Comparison of ENCODE assay signal across 19 mouse cellular contexts in the genomic region with DNA sequence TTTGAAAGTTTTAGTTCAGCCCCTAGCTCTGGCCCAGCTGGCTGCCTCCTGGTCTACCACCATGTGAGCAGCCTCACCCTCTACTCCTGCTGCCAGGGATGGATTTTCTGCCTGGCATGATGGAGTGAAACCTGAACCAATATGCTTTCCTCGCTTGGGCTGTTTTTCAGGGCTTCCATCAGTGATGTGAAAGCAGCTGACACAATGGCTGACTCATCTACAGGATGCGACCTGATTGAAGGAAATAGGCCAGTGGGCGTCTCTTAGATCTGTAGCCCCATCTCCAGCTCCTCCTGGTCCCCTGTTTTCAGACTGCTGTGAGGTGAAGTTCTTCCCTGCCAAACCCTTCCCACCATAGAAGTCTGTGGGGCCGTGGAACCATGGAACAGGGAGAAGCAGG. TPM values are rescaled to one million over a fixed set of nuclear protein-coding genes. Genes with fewer than 3 reads are reported as not detected.
DNase-seq lines count a peak whose midpoint lies in the region; TF ChIP-seq lines count a peak whose summit lies in the region.
"Had no signal": no experiment of that assay in that cellular context is flagged by ENCODE, and none has a peak within 500 bp of the region (broad histone marks: within the 10 kb centered on the region; RNA-seq: fewer than 3 reads in every experiment).

No protein-coding gene starts in this region.

- H3K27ac ChIP-seq in gastrocnemius, adult 2 months: no peak overlapping the region
- H3K27ac ChIP-seq: embryonic facial prominence, embryonic 10.5 days; forebrain, embryonic 13.5 days; heart, embryonic 10.5 days; hindbrain, embryonic 13.5 days; hindbrain, postnatal 0 days had no signal

- no peak overlapping the region for H3K4me3 ChIP-seq in gastrocnemius, adult 2 months
- H3K4me3 ChIP-seq: embryonic facial prominence, embryonic 10.5 days; forebrain, embryonic 13.5 days; heart, embryonic 10.5 days; hindbrain, embryonic 13.5 days had no signal

- intact Hi-C loops in gastrocnemius, adult 2 months (cut with DNase I): no loop called here

- peak; percentile 9 for DNase-seq in retina, postnatal 1 day
- no peak for DNase-seq in retina, embryonic 14.5 days (ENCODE audit: low spot score)
- peak; percentile 63 for DNase-seq in CD4-positive, CD25-positive, alpha-beta regulatory T cell, adult 2 months (ENCODE audit: low read depth, low spot score)
- peak; percentile 81 for DNase-seq in induced T-regulatory cell, adult 2 months (ENCODE audit: low read depth)
- no peak for DNase-seq in layer of hippocampus, adult 8-10 months (ENCODE audit: low spot score in 2 of 2)
- DNase-seq in T-cell, adult 2 months (ENCODE audit: low spot score): no peak
- DNase-seq in gastrocnemius, adult 2 months: no peak
- DNase-seq: adrenal gland, postnatal 14 days; cerebellum, adult 2 months; cerebellum, postnatal 10 days; forebrain, postnatal 0 days; gastrocnemius, postnatal 36 days; heart, adult 18-20 months; heart, postnatal 10 days had no signal

- no peak for TF ChIP-seq CTCF in gastrocnemius, adult 2 months (IDR thresholded peaks at IDR 0.05)

RNA-seq across cellular contexts. Expression of a gene that starts 18.9 kb away (rescaled TPM):
- 10 to 100 TPM; 87.4 to 94.4 (median 90.0) TPM for total RNA-seq in layer of hippocampus, adult 8-10 months (2022)
- total RNA-seq in gastrocnemius, adult 2 months (2021): 10 to 100 TPM; 27.2 to 32.4 TPM

RNA-seq across cellular contexts. Expression of a gene that starts 31.3 kb away (rescaled TPM):
- total RNA-seq in layer of hippocampus, adult 8-10 months (2022): 100 to 1,000 TPM in 2 of 4 experiments, 10 to 100 TPM in 2; 97.9 to 106 (median 101) TPM
- 10 to 100 TPM; 31.6 to 32.8 TPM for total RNA-seq in gastrocnemius, adult 2 months (2021)

RNA-seq across cellular contexts. Expression of a gene that starts 31.8 kb away (rescaled TPM):
- 1 to 10 TPM; 2.8 to 5.1 (median 3.6) TPM for total RNA-seq in layer of hippocampus, adult 8-10 months (2022)
- total RNA-seq in gastrocnemius, adult 2 months (2021): over 10,000 TPM; 24,727 to 33,034 TPM
- total RNA-seq: hindbrain, postnatal 0 days had no signal

RNA-seq across cellular contexts. Expression of a gene that starts 39.3 kb away (rescaled TPM):
- under 1 TPM; 0.29 to 0.68 (median 0.46) TPM for total RNA-seq in layer of hippocampus, adult 8-10 months (2022)
- total RNA-seq in gastrocnemius, adult 2 months (2021): under 1 TPM in 1 of 2 experiments, not detected in 1; 0.17 TPM

RNA-seq across cellular contexts. Expression of a gene that starts 54.9 kb away (rescaled TPM):
- total RNA-seq in layer of hippocampus, adult 8-10 months (2022): 1 to 10 TPM in 1 of 4 experiments, under 1 TPM in 3; 0.22 to 1.1 (median 0.53) TPM
- under 1 TPM; 0.31 to 0.53 TPM for total RNA-seq in gastrocnemius, adult 2 months (2021)

Comparison
In these comparisons a context has a peak if more than half of its experiments do, and no peak if none do; other contexts are left out.
1. DNase-seq: peak in retina, postnatal 1 day (single experiment), CD4-positive, CD25-positive, alpha-beta regulatory T cell, adult 2 months (single experiment) and induced T-regulatory cell, adult 2 months (single experiment); none in retina, embryonic 14.5 days (single experiment), layer of hippocampus, adult 8-10 months (0 of 2), T-cell, adult 2 months (single experiment) and gastrocnemius, adult 2 months (single experiment).
2. RNA of a gene that starts 31.8 kb away (total RNA-seq): 24,727 to 33,034 TPM in gastrocnemius, adult 2 months; 2.8 to 5.1 TPM in layer of hippocampus, adult 8-10 months; every median in the first group is over 1,000 times any median in the second.